Mouse (Mus musculus): Measurements from ENCODE around the gene Hes2.

Hes2 gene

GRCm38 (mm10) chr4:152162748-152163147 lies 4.1 kb downstream of the Hes2 start:
- DNase-seq: no peak

GRCm38 (mm10) chr4:152165036-152165931 lies 6.6 kb downstream of the Hes2 start:
- DNase-seq: no peak

- no peak for DNase-seq
Observed at GRCm38 (mm10) chr4:152168052-152168451, 9.4 kb downstream of the Hes2 start.

GRCm38 (mm10) chr4:152169103-152169502 lies 10.4 kb downstream of the Hes2 start:
- DNase-seq: no peak

GRCm38 (mm10) chr4:152170286-152170685 lies 11.6 kb downstream of the Hes2 start:
- no peak for DNase-seq

- no peak for DNase-seq
Observed at GRCm38 (mm10) chr4:152171543-152171942, 12.9 kb downstream of the Hes2 start.

- peak; percentile 70 for DNase-seq
Observed at GRCm38 (mm10) chr4:152173041-152173440, 14.4 kb downstream of the Hes2 start.

GRCm38 (mm10) chr4:152173956-152174355 lies 15.3 kb downstream of the Hes2 start:
- DNase-seq: no peak

GRCm38 (mm10) chr4:152176638-152177037 lies 18.0 kb downstream of the Hes2 start:
- no peak for DNase-seq

- no peak for DNase-seq
Observed at GRCm38 (mm10) chr4:152177174-152177536, 18.5 kb downstream of the Hes2 start.

GRCm38 (mm10) chr4:152177537-152178343 lies 19.1 kb downstream of the Hes2 start, which contains the start of gene Acot7:
TSS of gene Acot7 (plus strand) at chr4:152178134.
- peak; percentile 85 for DNase-seq

- DNase-seq: no peak
Observed at GRCm38 (mm10) chr4:152178344-152178864, 19.7 kb downstream of the Hes2 start.

- DNase-seq: no peak
Observed at GRCm38 (mm10) chr4:152178916-152179705, 20.4 kb downstream of the Hes2 start.

GRCm38 (mm10) chr4:152179946-152180660 lies 21.4 kb downstream of the Hes2 start:
- DNase-seq: no peak

- no peak for DNase-seq
Observed at GRCm38 (mm10) chr4:152182205-152182604, 23.5 kb downstream of the Hes2 start.

GRCm38 (mm10) chr4:152184353-152185035 lies 25.8 kb downstream of the Hes2 start:
- no peak for DNase-seq

GRCm38 (mm10) chr4:152185137-152185509 lies 26.5 kb downstream of the Hes2 start:
- no peak for DNase-seq

GRCm38 (mm10) chr4:152185510-152186204 lies 27.0 kb downstream of the Hes2 start:
- no peak for DNase-seq

GRCm38 (mm10) chr4:152186205-152187082 lies 27.8 kb downstream of the Hes2 start:
- DNase-seq: no peak

GRCm38 (mm10) chr4:152187142-152187541 lies 28.5 kb downstream of the Hes2 start:
- no peak for DNase-seq

All from kidney, adult 11 months (tissue).